Mouse (Mus musculus) urinary bladder, postnatal 4 days (tissue): ENCODE measurements at regions not wholly inside any gene's neighbourhood (a gene's known extent, or its start where the extent isn't known, plus 50 kb on each side); places are given as distances from the start of the nearest gene placed in this dataset.

Experiments
- DNase-seq, 2 experiments: peaks; one replicate each; pipeline ENCODE4 v3.0.0; 2021 to 2022; ENCODE audit warnings: low spot score in 2 of 2

DNA sequence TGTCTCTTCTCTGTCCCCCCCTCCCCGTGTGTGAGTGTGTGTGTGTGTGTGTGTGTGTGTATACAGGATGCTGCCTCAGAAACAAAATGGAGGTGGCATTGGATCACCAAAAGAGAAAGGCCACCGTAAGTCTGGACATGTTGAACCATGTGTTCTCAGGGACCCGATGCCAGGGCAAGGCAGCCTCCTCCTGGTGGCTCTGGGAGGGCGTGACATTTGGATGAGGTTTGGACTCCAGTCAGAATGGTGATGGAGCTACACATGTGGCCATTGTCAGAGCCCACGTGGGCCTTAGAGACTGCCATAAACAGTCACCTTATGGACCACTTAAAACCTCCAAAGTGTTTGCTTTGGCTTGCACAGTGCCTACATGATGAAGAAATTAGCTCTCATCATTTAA lies 80.0 kb downstream of the Efnb1 start:
- no peak for DNase-seq

DNA sequence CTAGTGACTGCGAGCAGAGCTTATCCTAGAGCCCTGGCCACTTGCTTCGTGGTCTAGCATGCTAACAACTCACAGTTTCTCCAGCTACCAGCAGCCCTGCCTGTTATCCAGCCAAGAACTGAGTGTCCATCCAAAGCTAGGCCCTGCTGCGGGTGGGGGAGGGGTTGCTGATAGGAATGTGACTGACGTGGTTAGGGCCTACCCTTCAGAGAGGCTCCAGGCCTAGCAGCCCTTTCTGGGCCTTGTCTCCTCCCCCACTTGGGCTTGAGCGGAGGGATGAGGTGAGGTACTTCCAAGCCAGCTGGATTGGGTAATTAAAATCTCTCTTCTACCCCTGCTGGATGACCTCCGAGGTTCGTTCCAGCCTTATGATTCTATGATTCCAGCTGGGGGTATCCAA lies 79.2 kb downstream of the Efnb1 start:
- DNase-seq, result peak in 1 of 2 experiments; percentile 40

DNA sequence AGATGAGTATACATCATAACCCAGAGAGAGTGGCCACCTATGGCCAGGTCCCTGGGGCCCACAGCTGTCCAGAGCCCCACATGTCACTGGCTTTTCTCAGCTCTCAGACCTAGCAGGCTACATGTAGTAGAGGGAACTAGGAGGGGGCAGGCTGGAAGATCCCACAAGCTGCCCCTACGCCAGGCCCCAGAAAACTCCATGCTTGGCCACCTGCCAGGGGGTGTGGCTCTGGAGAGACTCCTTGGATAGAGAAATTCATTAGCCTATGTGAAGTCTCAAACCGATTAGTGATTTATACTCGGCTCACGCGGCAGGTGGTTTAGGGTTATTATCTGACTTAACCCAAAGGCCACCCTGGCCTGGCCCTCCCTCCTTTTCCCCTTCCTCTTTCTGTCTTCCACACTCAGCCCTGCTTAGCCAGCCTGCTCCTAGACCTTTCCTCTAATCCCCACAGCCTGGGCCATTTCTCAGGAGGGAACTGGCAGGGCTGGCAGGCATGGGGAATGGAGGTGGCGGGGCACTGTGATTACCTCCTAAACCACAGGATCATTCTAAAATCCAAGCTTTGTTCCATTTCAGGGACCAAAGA lies 77.7 kb downstream of the Efnb1 start:
- no peak for DNase-seq

DNA sequence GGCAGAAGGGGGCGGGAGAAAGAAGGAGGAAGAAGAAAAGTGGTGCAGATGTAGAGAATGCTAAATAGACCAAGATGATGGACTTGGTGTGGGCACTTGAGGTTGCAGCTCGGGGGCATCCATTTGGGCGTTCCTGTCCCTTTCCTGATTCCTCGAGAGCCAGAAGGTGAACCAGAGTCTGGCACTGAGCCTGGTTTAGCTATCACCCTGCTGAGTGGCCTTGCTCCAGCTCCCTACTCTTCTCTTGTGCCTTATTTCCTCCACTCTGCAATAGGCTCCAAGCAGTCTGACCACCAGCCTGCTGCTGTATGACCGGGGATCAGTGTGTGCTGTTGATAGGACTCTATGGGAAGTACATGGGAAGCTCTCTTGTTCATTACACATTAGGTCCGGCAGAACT lies 68.1 kb downstream of the Efnb1 start:
- no peak for DNase-seq

DNA sequence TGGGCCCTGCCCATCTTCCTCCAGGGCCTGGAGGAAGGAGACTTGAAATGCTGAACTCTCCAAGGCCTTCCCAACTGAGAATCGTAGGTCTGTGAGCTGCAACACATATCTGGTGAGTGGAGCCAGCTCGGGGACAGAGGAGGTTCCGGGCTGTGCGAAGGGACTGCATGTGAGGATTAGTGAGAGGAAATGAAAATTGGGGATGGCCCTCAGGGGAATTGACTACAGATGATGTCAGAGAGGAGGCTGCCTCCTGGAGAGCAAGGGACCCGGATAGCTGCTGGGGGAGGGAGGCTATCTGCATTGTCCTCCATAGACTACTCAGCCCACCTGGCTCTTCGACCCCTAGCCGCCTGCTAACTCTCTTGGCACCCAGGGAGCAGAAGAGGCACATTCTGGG lies 65.2 kb downstream of the Efnb1 start:
- DNase-seq, result no peak

DNA sequence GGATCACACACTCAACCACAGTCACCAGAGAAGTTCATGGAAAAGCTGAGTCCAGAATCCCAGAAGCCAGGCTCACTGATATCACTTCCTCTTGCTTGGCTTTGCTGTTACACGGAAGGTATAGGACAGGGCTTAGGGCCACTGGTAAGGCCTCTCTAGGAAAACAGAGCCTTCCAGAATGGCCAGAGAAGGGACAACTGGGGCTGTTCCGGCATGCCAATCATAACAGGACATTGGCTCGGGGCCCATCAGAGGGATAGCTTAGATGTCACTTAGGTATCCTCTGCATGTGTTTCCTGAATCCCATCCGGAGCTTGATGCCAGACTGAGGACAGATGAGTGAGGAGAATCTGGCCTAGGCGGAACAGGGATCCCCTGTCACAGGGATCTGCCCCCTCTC lies 63.7 kb downstream of the Efnb1 start:
- no peak for DNase-seq

DNA sequence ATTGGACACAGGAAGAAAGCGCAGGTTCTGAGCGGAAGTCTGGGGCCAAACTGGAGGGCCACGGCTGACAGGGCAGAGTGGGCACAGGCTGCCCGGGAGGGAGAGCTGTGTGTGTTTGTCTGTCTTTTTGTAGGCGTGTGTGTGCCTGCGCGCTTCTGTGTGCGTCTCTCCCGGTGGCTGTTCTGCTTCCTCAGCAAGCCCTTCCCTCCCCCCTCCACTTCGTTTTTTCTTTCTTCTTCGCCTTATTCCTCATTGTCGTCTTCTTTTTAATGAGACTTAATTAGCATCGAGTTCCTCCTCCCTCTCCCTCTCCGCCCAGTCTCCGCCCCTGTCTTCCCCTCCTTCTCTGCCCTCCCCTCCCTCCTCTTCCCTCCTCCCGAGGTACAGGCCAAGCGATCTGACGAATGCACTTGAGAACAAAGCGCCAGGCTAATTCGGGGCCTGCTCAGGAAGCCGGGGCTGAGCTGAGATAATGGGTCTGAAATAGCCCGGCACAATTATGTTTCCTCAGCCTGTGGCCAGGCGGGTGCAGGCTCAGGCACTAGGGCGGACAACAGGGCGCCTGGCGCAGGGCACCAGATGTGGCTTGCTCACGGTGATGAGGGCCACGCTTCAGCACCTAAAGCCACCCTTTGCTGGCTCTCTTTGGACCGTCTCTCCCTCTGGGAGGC lies 63.2 kb downstream of the Efnb1 start:
- DNase-seq, result peak in 1 of 2 experiments; percentile 22
